Mouse (Mus musculus) thymus, adult 2 months (tissue): Measurements from ENCODE around the gene Gm9789. TPM values are rescaled to one million over a fixed set of nuclear protein-coding genes. Genes with fewer than 3 reads are reported as not detected.
"Not testable (repeated sequence)": the region's sequence is repeated elsewhere in the genome, so short reads cannot be mapped to it uniquely, and the experiment has no call there.

ENCODE experiments used
- DNase-seq: peaks from one replicate; pipeline ENCODE4 v3.0.0; 2021
- H3K27ac ChIP-seq: fragments of 200-500 bp; 2 replicates; pipeline ENCODE4 v1.5.1; 2012; ENCODE audit warnings: low read length, control low read depth; ENCODE audit not compliant: control insufficient read depth, insufficient read depth
- H3K27me3 ChIP-seq: fragments of 200-500 bp; 2 replicates; pipeline ENCODE4 v1.6.1; 2012; ENCODE audit warnings: mild to moderate bottlenecking, low read length, moderate library complexity, mixed read lengths; ENCODE audit not compliant: control insufficient read depth, insufficient read depth
- H3K36me3 ChIP-seq: fragments of 200-500 bp; 2 replicates; pipeline ENCODE4 v1.6.1; 2012; ENCODE audit warnings: mild to moderate bottlenecking, low read length, moderate library complexity; ENCODE audit not compliant: control insufficient read depth, insufficient read depth
- H3K4me1 ChIP-seq: fragments of 200-500 bp; replicated peaks from 2 replicates; pipeline ENCODE4 v1.6.1; 2012; ENCODE audit warnings: low read length; ENCODE audit not compliant: control insufficient read depth, insufficient read depth
- H3K4me3 ChIP-seq: fragments of 200-500 bp; 2 replicates; pipeline ENCODE4 v1.5.1; 2012; ENCODE audit warnings: mild to moderate bottlenecking, low read length, control low read depth, moderate library complexity; ENCODE audit not compliant: control insufficient read depth, insufficient read depth
- CTCF ChIP-seq: fragments of 200-500 bp; IDR thresholded peaks from 2 replicates; pipeline ENCODE4 v1.5.1; 2012; ENCODE audit warnings: mild to moderate bottlenecking, control low read depth, low read length, moderate library complexity, borderline replicate concordance; ENCODE audit not compliant: control insufficient read depth, poor library complexity, insufficient read depth; ENCODE audit errors: extremely low read depth
- POLR2A ChIP-seq: fragments of 200-500 bp; IDR thresholded peaks from 2 replicates; pipeline ENCODE4 v1.6.1; 2012; ENCODE audit warnings: mild to moderate bottlenecking, low read length, control low read depth, moderate library complexity; ENCODE audit not compliant: control insufficient read depth, poor library complexity, insufficient read depth; ENCODE audit errors: extremely low read depth
- WGBS: fragments of 180-500 bp; shearing (Covaris S2); methylation state at CpG from one replicate; pipeline ENCODE4 v1.1.7; 2018; 5-methylcytosine and 5-hydroxymethylcytosine counted together
- polyA plus RNA-seq: library from polyadenylated mRNA; depleted of rRNA; stranded (reverse); fragments of >200 nt; gene quantifications from 2 replicates; pipeline ENCODE4 v1.2.3, GENCODE M21; 2012; rRNA removed

Gene Gm9789
- not detected in 2 replicates for polyA plus RNA-seq

- no peak within 1 kb of the TSS for H3K4me3 ChIP-seq
- 89% methylated on average over 4 of the region's 4 CpGs for WGBS
- TF ChIP-seq CTCF (no peak), POLR2A (no peak)
- no peaks in the 10 kb centered on the region for H3K27me3 ChIP-seq
- no peaks in the 10 kb centered on the region for H3K4me1 ChIP-seq
- H3K36me3 ChIP-seq = no peaks in the 10 kb centered on the region
- no peak within 1 kb of the TSS for H3K27ac ChIP-seq
- no peak for DNase-seq
Observed at GRCm38 (mm10) chr16:89157652-89158051, at the start of gene Gm9789. Gene Gm9789, plus strand, starts transcription at chr16:89157952.

GRCm38 (mm10) chr16:89140551-89140950 lies 17.2 kb upstream of the Gm9789 start, which contains the start of gene Gm6358:
Gene Gm6358, plus strand, starts transcription at chr16:89140851.
- no peak for DNase-seq
- Histone ChIP-seq H3K27ac (no peak within 1 kb of the TSS), H3K4me3 (no peak within 1 kb of the TSS), H3K36me3 (no peaks in the 10 kb centered on the region), H3K4me1 (no peaks in the 10 kb centered on the region), H3K27me3 (no peaks in the 10 kb centered on the region)
- WGBS = 96% methylated on average over 1 of the region's 1 CpGs
- TF ChIP-seq CTCF (no peak), POLR2A (no peak)

GRCm38 (mm10) chr16:89150786-89151185 lies 7.0 kb upstream of the Gm9789 start, which contains the start of gene Gm10061:
Gene Gm10061, plus strand, starts transcription at chr16:89151086.
- WGBS = 100% methylated on average over 1 of the region's 1 CpGs
- H3K27ac ChIP-seq = no peak within 1 kb of the TSS
- no peak within 1 kb of the TSS for H3K4me3 ChIP-seq
- H3K36me3 ChIP-seq = no peaks in the 10 kb centered on the region
- no peak for DNase-seq
- TF ChIP-seq CTCF (no peak), POLR2A (no peak)
- H3K27me3 ChIP-seq = no peaks in the 10 kb centered on the region
- no peaks in the 10 kb centered on the region for H3K4me1 ChIP-seq

GRCm38 (mm10) chr16:89169190-89169589 lies 11.4 kb downstream of the Gm9789 start, which contains the start of gene Gm7735:
Gene Gm7735, plus strand, starts transcription at chr16:89169490.
- H3K27me3 ChIP-seq, H3K4me3 ChIP-seq, DNase-seq, H3K27ac ChIP-seq, H3K4me1 ChIP-seq, H3K36me3 ChIP-seq: not testable (repeated sequence)

- TF ChIP-seq CTCF = no peak
- no peak for TF ChIP-seq POLR2A
- H3K4me3 ChIP-seq = no peak within 1 kb of the TSS
- no peak within 1 kb of the TSS for H3K27ac ChIP-seq
- H3K36me3 ChIP-seq = no peaks in the 10 kb centered on the region
- no peak for DNase-seq
- H3K4me1 ChIP-seq = no peaks in the 10 kb centered on the region
- H3K27me3 ChIP-seq = no peaks in the 10 kb centered on the region
- 88% methylated on average over 2 of the region's 2 CpGs for WGBS
Observed at GRCm38 (mm10) chr16:89174435-89174834, 16.7 kb downstream of the Gm9789 start, which contains the start of gene 1110057P08Rik. Gene 1110057P08Rik, plus strand, starts transcription at chr16:89174735.

GRCm38 (mm10) chr16:89188621-89189020 lies 30.9 kb downstream of the Gm9789 start:
- no peaks in the 10 kb centered on the region for H3K27me3 ChIP-seq
- TF ChIP-seq CTCF (no peak), POLR2A (no peak)
- no peak overlapping the region for H3K4me3 ChIP-seq
- no peak overlapping the region for H3K27ac ChIP-seq
- WGBS = 83% methylated on average over 4 of the region's 4 CpGs
- H3K4me1 ChIP-seq = no peaks in the 10 kb centered on the region
- no peaks in the 10 kb centered on the region for H3K36me3 ChIP-seq
- DNase-seq = no peak

GRCm38 (mm10) chr16:89205561-89205960 lies 47.8 kb downstream of the Gm9789 start, which contains the start of gene Krtap20-2:
Gene Krtap20-2, plus strand, starts transcription at chr16:89205861.
- H3K4me1 ChIP-seq = no peaks in the 10 kb centered on the region
- no peak for TF ChIP-seq CTCF
- TF ChIP-seq POLR2A = no peak
- no peak within 1 kb of the TSS for H3K4me3 ChIP-seq
- 68% methylated on average over 1 of the region's 1 CpGs for WGBS
- no peak within 1 kb of the TSS for H3K27ac ChIP-seq
- DNase-seq = no peak
- H3K36me3 ChIP-seq = no peaks in the 10 kb centered on the region
- no peaks in the 10 kb centered on the region for H3K27me3 ChIP-seq

Other genes with a start within 250 kb of the Gm9789 start
- not detected in 2 replicates for gene Krtap19-9b, start 225.7 kb upstream of the Gm9789 start, polyA plus RNA-seq
- gene Krtap16-3, start 195.1 kb upstream of the Gm9789 start, polyA plus RNA-seq = not detected in 2 replicates
- not detected in 2 replicates for gene Krtap22-2, start 147.2 kb upstream of the Gm9789 start, polyA plus RNA-seq
- gene Gm10229, start 142.7 kb upstream of the Gm9789 start, polyA plus RNA-seq = not detected in 2 replicates
- not detected in 2 replicates for gene Krtap6-1, start 126.3 kb upstream of the Gm9789 start, polyA plus RNA-seq
- gene Gm10228, start 116.5 kb upstream of the Gm9789 start, polyA plus RNA-seq = not detected in 2 replicates
- not detected in 2 replicates for gene Krtap6-5, start 110.1 kb upstream of the Gm9789 start, polyA plus RNA-seq
- not detected in 2 replicates for gene 1110025L11Rik, start 94.0 kb upstream of the Gm9789 start, polyA plus RNA-seq
- gene Krtap6-3, start 73.9 kb upstream of the Gm9789 start, polyA plus RNA-seq = not detected in 2 replicates
- gene Gm6358, start 17.1 kb upstream of the Gm9789 start, polyA plus RNA-seq = not detected in 2 replicates
- not detected in 2 replicates for gene Gm10061, start 6.9 kb upstream of the Gm9789 start, polyA plus RNA-seq
- not detected in 2 replicates for gene Gm7735, start 11.5 kb downstream of the Gm9789 start, polyA plus RNA-seq
- gene 1110057P08Rik, start 16.8 kb downstream of the Gm9789 start, polyA plus RNA-seq = not detected in 2 replicates
- gene Krtap20-2, start 47.9 kb downstream of the Gm9789 start, polyA plus RNA-seq = not detected in 2 replicates
- not detected in 2 replicates for gene Krtap21-1, start 245.9 kb downstream of the Gm9789 start, polyA plus RNA-seq